8 mouse cellular contexts compared by ENCODE assay signal in the genomic region with DNA sequence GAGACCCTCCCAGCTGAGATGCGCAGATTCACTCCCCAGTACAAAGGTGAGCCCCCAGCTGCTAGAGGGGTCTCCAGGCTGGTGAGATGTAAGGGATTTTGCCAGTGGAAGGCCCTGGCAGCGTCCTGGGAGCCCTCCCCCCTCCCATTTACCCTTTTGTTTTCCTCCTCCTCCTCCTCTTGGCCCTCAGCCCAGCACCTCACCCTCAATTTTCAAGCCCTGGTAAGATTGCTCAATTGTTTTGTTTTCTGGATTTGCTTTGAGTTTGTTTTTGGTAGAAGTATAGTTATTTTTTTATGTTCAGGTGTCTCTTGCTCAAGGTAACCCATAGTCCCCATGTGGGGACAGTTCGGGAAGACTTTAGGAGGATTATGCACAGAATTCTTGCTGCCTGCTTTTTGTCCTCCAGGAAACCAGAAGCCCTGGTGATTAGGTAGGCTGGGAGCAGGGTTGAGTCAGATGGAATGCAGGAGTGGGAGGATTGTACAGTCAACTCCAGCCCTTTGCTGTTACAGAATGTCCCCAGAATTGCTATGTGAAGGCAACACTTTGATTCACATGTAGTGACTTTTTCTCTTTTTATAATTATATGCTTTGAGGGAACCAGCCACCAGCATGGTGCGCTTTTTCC. TPM values are rescaled to one million over a fixed set of nuclear protein-coding genes. Genes with fewer than 3 reads are reported as not detected.
DNase-seq lines count a peak whose midpoint lies in the region; ATAC-seq and TF ChIP-seq lines count a peak whose summit lies in the region.

No protein-coding gene starts in this region.

- peak overlapping the region; percentile 23; the same call in 1 of the 2 replicates for H3K4me3 ChIP-seq in hindbrain, embryonic 10.5 days
- no peak overlapping the region for H3K4me3 ChIP-seq in hindbrain, embryonic 11.5 days (ENCODE audit: low read depth, low read length)
- H3K4me3 ChIP-seq in E14TG2a.4 (replicated peaks; ENCODE audit: low read length) = peak overlapping the region; percentile 55
- no peak overlapping the region for H3K4me3 ChIP-seq in embryonic facial prominence, embryonic 13.5 days
- H3K4me3 ChIP-seq in liver, embryonic 13.5 days (replicated peaks) = peak overlapping the region; percentile 57

- H3K9me3 ChIP-seq in hindbrain, embryonic 10.5 days = no peaks in the 10 kb centered on the region
- no peaks in the 10 kb centered on the region for H3K9me3 ChIP-seq in hindbrain, embryonic 11.5 days (ENCODE audit: control insufficient read depth, low read length)
- H3K9me3 ChIP-seq in E14TG2a.4 (ENCODE audit: low read length) = no peaks in the 10 kb centered on the region
- no peaks in the 10 kb centered on the region for H3K9me3 ChIP-seq in embryonic facial prominence, embryonic 13.5 days
- H3K9me3 ChIP-seq in liver, embryonic 13.5 days (replicated peaks) = no peaks in the 10 kb centered on the region

- no peak for ATAC-seq in hindbrain, embryonic 11.5 days (ENCODE audit: low FRiP score)
- ATAC-seq in embryonic facial prominence, embryonic 13.5 days (ENCODE audit: insufficient number of reproducible peaks, insufficient read depth, low FRiP score, low TSS enrichment, low read depth) = no peak
- no peak for ATAC-seq in liver, embryonic 13.5 days (ENCODE audit: low read depth)

- no peak overlapping the region for H3K4me2 ChIP-seq in hindbrain, embryonic 11.5 days (replicated peaks; ENCODE audit: low read depth, low read length)
- peak overlapping the region; percentile 18; the same call in 1 of the 2 replicates for H3K4me2 ChIP-seq in embryonic facial prominence, embryonic 13.5 days
- peak overlapping the region; percentile 76 for H3K4me2 ChIP-seq in liver, embryonic 13.5 days

- 80% methylated on average over 4 of the region's 4 CpGs for whole genome bisulfite sequencing in hindbrain, embryonic 10.5 days
- WGBS in hindbrain, embryonic 11.5 days = 90% methylated on average over 4 of the region's 4 CpGs
- 79% methylated on average over 4 of the region's 4 CpGs for WGBS in embryonic facial prominence, embryonic 13.5 days
- 84% methylated on average over 4 of the region's 4 CpGs for WGBS in liver, embryonic 13.5 days (ENCODE audit: insufficient replicate concordance)

- no peak overlapping the region for H3K9ac ChIP-seq in hindbrain, embryonic 11.5 days (ENCODE audit: low read depth, low read length)
- peak overlapping the region; percentile 49; the same call in 1 of the 2 replicates for H3K9ac ChIP-seq in embryonic facial prominence, embryonic 13.5 days
- H3K9ac ChIP-seq in liver, embryonic 13.5 days = peak overlapping the region; percentile 69

- H3K4me1 ChIP-seq in hindbrain, embryonic 10.5 days (replicated peaks) = peaks cover 46% of the 10 kb centered on the region
- H3K4me1 ChIP-seq in hindbrain, embryonic 11.5 days (replicated peaks; ENCODE audit: control insufficient read depth, insufficient read depth, low read length) = no peaks in the 10 kb centered on the region
- peaks cover 56% of the 10 kb centered on the region for H3K4me1 ChIP-seq in E14TG2a.4 (replicated peaks; ENCODE audit: low read depth, low read length)
- H3K4me1 ChIP-seq in embryonic facial prominence, embryonic 13.5 days = peaks cover 49% of the 10 kb centered on the region
- peaks cover 61% of the 10 kb centered on the region for H3K4me1 ChIP-seq in liver, embryonic 13.5 days (replicated peaks)

- H3K27me3 ChIP-seq in hindbrain, embryonic 10.5 days (ENCODE audit: insufficient read depth, poor library complexity, severe bottlenecking) = no peaks in the 10 kb centered on the region
- no peaks in the 10 kb centered on the region for H3K27me3 ChIP-seq in hindbrain, embryonic 11.5 days (ENCODE audit: control insufficient read depth, insufficient read depth, low read length)
- H3K27me3 ChIP-seq in E14TG2a.4 (ENCODE audit: insufficient read depth, low read length) = no peaks in the 10 kb centered on the region
- no peaks in the 10 kb centered on the region for H3K27me3 ChIP-seq in embryonic facial prominence, embryonic 13.5 days
- H3K27me3 ChIP-seq in liver, embryonic 13.5 days = no peaks in the 10 kb centered on the region

- 0 out of 2 replicates have a peak overlapping the region, but pooled peaks have one; percentile 12 for H3K27ac ChIP-seq in hindbrain, embryonic 10.5 days
- H3K27ac ChIP-seq in hindbrain, embryonic 11.5 days (ENCODE audit: low read depth, low read length) = no peak overlapping the region
- peak overlapping the region; percentile 48; the same call in 1 of the 2 replicates for H3K27ac ChIP-seq in embryonic facial prominence, embryonic 13.5 days
- H3K27ac ChIP-seq in liver, embryonic 13.5 days = peak overlapping the region; percentile 84

- DNase-seq in hindbrain, embryonic 10.5 days (ENCODE audit: low spot score) = no peak
- DNase-seq in hindbrain, embryonic 11.5 days (ENCODE audit: low spot score) = no peak
- no peak for DNase-seq in liver, embryonic 13.5 days
- no peak for DNase-seq in embryo, embryonic 9.5 days (ENCODE audit: extremely low spot score)
- no peak for DNase-seq in cerebellum, postnatal 4 days (ENCODE audit: low spot score in 2 of 2)
- no peak for DNase-seq in right cerebral cortex, postnatal 25 days

- TF ChIP-seq CTCF in E14TG2a.4 (conservative IDR thresholded peaks at IDR 0.05; ENCODE audit: low read length) = no peak

- peaks cover 66% of the 10 kb centered on the region for H3K36me3 ChIP-seq in hindbrain, embryonic 10.5 days
- H3K36me3 ChIP-seq in hindbrain, embryonic 11.5 days (ENCODE audit: control insufficient read depth, insufficient read depth, low read length) = peaks cover 10% of the 10 kb centered on the region; the same call in 1 of the 2 replicates
- peaks cover 49% of the 10 kb centered on the region for H3K36me3 ChIP-seq in E14TG2a.4 (ENCODE audit: insufficient read depth, low read length)
- peaks cover 51% of the 10 kb centered on the region for H3K36me3 ChIP-seq in embryonic facial prominence, embryonic 13.5 days
- peaks cover 50% of the 10 kb centered on the region for H3K36me3 ChIP-seq in liver, embryonic 13.5 days

RNA-seq across cellular contexts. Expression of a gene that starts 11.7 kb away (rescaled TPM):
- 14.9 and 16.2 TPM in 2 replicates for polyA plus RNA-seq in hindbrain, embryonic 10.5 days (2016; fragmentation: Nextera tagmentation; extraction: Ambion mirVana)
- 10.5 and 13.0 TPM in 2 replicates for polyA plus RNA-seq in hindbrain, embryonic 11.5 days (2014; fragmentation: Nextera tagmentation; extraction: Ambion mirVana)
- 19.0 and 21.5 TPM in 2 replicates for polyA plus RNA-seq in embryonic facial prominence, embryonic 13.5 days (2015; fragmentation: Nextera tagmentation; extraction: Ambion mirVana)
- 3.9 and 5.9 TPM in 2 replicates for polyA plus RNA-seq in liver, embryonic 13.5 days (2015; fragmentation: Nextera tagmentation; extraction: Ambion mirVana)

RNA-seq across cellular contexts. Expression of a gene that starts 12.9 kb away (rescaled TPM):
- 87.2 and 117 TPM in 2 replicates for polyA plus RNA-seq in hindbrain, embryonic 10.5 days (2016; fragmentation: Nextera tagmentation; extraction: Ambion mirVana)
- polyA plus RNA-seq in hindbrain, embryonic 11.5 days (2014; fragmentation: Nextera tagmentation; extraction: Ambion mirVana) = 122 and 136 TPM in 2 replicates
- 127 and 144 TPM in 2 replicates for polyA plus RNA-seq in embryonic facial prominence, embryonic 13.5 days (2015; fragmentation: Nextera tagmentation; extraction: Ambion mirVana)
- polyA plus RNA-seq in liver, embryonic 13.5 days (2015; fragmentation: Nextera tagmentation; extraction: Ambion mirVana) = 11.5 and 11.6 TPM in 2 replicates

RNA-seq across cellular contexts. Expression of a gene that starts 29.7 kb away (rescaled TPM):
- 4.5 and 7.2 TPM in 2 replicates for polyA plus RNA-seq in hindbrain, embryonic 10.5 days (2016; fragmentation: Nextera tagmentation; extraction: Ambion mirVana)
- 10.1 and 16.8 TPM in 2 replicates for polyA plus RNA-seq in hindbrain, embryonic 11.5 days (2014; fragmentation: Nextera tagmentation; extraction: Ambion mirVana)
- polyA plus RNA-seq in embryonic facial prominence, embryonic 13.5 days (2015; fragmentation: Nextera tagmentation; extraction: Ambion mirVana) = 0.51 and 0.56 TPM in 2 replicates
- polyA plus RNA-seq in liver, embryonic 13.5 days (2015; fragmentation: Nextera tagmentation; extraction: Ambion mirVana) = 0.03 TPM in 2 replicates

RNA-seq across cellular contexts. Expression of a gene that starts 56.6 kb away (rescaled TPM):
- 11.2 and 12.6 TPM in 2 replicates for polyA plus RNA-seq in hindbrain, embryonic 10.5 days (2016; fragmentation: Nextera tagmentation; extraction: Ambion mirVana)
- 9.8 and 13.7 TPM in 2 replicates for polyA plus RNA-seq in hindbrain, embryonic 11.5 days (2014; fragmentation: Nextera tagmentation; extraction: Ambion mirVana)
- 20.4 and 22.7 TPM in 2 replicates for polyA plus RNA-seq in embryonic facial prominence, embryonic 13.5 days (2015; fragmentation: Nextera tagmentation; extraction: Ambion mirVana)
- polyA plus RNA-seq in liver, embryonic 13.5 days (2015; fragmentation: Nextera tagmentation; extraction: Ambion mirVana) = 6.7 and 8.6 TPM in 2 replicates

Comparison
In these comparisons a context has a peak if more than half of its experiments do, and no peak if none do; other contexts are left out.
1. H3K4me3 ChIP-seq: peak in hindbrain, embryonic 10.5 days (single experiment), E14TG2a.4 (single experiment) and liver, embryonic 13.5 days (single experiment); none in hindbrain, embryonic 11.5 days (single experiment) and embryonic facial prominence, embryonic 13.5 days (single experiment).